Mouse (Mus musculus): ENCODE measurements at regions not wholly inside any gene's neighbourhood (a gene's known extent, or its start where the extent isn't known, plus 50 kb on each side); places are given as distances from the start of the nearest gene placed in this dataset.

DNA sequence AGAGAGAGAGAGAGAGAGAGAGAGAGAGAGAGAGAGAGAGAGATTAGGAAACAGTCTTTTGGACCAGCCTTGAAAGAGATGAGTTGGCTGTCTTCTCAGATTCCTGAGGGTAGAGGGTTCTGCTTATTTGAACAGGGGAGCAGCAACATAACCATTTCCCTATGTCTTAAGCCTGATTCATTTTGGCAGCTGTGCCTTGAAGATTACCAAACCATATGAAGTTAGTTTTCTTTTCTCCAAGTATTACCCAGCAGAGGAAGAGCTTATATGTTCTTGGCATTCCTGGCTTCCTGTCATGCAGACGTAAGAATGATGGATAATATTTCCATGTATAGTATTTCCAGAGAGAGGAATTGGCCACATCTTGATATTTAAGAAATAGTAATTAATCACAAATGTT, 124.8 kb upstream of the Igsf10 start:
- no peak overlapping the region for H3K27ac ChIP-seq (replicated peaks; ENCODE audit: low read depth, low read length)
- no peak overlapping the region for H3K9ac ChIP-seq (replicated peaks; ENCODE audit: low read length)
- H3K4me3 ChIP-seq (replicated peaks; ENCODE audit: low read depth, low read length) = no peak overlapping the region
- WGBS = 84% methylated on average over 1 of the region's 1 CpGs
- ATAC-seq (ENCODE audit: low FRiP score, low TSS enrichment) (no peak), DNase-seq (no peak)
- H3K9me3 ChIP-seq (ENCODE audit: control insufficient read depth, low read length) = no peaks in the 10 kb centered on the region
- H3K4me2 ChIP-seq (ENCODE audit: low read length) = no peak overlapping the region
- no peaks in the 10 kb centered on the region for H3K27me3 ChIP-seq (ENCODE audit: control insufficient read depth, insufficient read depth, low read length)
- no peaks in the 10 kb centered on the region for H3K4me1 ChIP-seq (ENCODE audit: control insufficient read depth, insufficient read depth, low read length)
- no peaks in the 10 kb centered on the region for H3K36me3 ChIP-seq (ENCODE audit: control insufficient read depth, insufficient read depth, low read length)

DNA sequence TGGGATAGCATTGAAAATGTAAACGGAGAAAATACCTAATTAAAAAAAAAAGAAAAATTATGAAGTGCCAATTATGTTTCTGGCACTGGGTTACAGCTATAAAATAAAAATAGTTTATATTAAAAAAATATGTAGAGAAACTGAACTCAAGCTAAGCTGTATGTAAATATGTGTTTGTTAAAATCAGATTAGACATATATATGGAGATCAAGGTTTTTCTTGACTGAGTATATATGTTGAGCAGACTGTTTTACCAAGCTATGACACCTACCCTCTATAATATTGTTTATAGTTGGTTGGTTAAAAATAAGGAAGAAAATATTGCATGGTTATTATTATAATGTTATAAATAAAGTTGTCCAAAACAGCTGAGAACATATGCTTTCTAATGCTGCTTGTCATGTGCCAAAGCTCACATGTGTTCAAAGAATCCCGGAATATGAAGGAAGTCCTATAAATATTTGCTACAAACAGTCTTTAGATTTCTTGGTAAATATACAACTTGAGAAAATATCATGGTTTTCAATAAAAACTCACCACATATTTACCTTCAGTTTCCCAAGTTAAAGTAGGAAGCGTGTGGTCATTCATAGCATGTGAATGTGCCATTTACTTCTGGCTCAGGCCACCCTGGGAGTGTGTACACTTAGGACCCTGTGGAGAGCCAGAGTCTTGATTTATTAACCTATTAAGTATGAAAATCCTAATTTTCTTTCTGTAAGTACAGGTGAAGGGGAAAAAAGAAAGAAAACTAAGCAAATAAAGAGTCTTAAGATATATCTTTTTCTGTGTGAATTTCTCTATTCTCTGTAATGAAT, 118.4 kb upstream of the Igsf10 start:
- no peak overlapping the region for H3K4me2 ChIP-seq (ENCODE audit: low read length)
- no peak overlapping the region for H3K4me3 ChIP-seq (replicated peaks; ENCODE audit: low read depth, low read length)
- DNase-seq = no peak
- no peaks in the 10 kb centered on the region for H3K27me3 ChIP-seq (ENCODE audit: control insufficient read depth, insufficient read depth, low read length)
- no peak overlapping the region for H3K27ac ChIP-seq (replicated peaks; ENCODE audit: low read depth, low read length)
- H3K4me1 ChIP-seq (ENCODE audit: control insufficient read depth, insufficient read depth, low read length) = no peaks in the 10 kb centered on the region
- no peaks in the 10 kb centered on the region for H3K36me3 ChIP-seq (ENCODE audit: control insufficient read depth, insufficient read depth, low read length)
- no peak for ATAC-seq (ENCODE audit: low FRiP score, low TSS enrichment)
- WGBS = 92% methylated on average over 3 of the region's 3 CpGs
- H3K9me3 ChIP-seq (ENCODE audit: control insufficient read depth, low read length) = no peaks in the 10 kb centered on the region
- H3K9ac ChIP-seq (replicated peaks; ENCODE audit: low read length) = no peak overlapping the region

DNA sequence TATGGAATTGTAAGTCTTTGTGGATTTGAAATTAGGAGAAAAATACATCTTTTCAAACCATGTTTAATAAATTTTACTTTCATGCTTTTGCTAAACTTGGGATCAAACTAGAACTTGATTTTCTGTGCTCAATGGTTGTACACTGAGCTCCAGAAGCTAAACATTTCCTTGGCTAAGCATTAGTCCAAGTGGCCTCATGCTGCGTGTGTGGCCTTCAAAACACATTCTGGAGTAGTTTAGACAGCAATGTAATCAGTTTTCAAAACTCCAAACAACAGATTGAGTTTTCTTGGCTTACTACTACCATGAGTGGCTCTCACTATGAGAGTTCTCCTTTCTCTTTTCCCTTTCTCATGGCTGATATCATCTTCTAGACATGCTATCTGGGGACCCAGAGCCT, 112.7 kb upstream of the Igsf10 start:
- 90% methylated on average over 1 of the region's 1 CpGs for WGBS
- Histone ChIP-seq H3K27me3 (ENCODE audit: control insufficient read depth, insufficient read depth, low read length) (no peaks in the 10 kb centered on the region), H3K4me1 (ENCODE audit: control insufficient read depth, insufficient read depth, low read length) (no peaks in the 10 kb centered on the region), H3K9me3 (ENCODE audit: control insufficient read depth, low read length) (no peaks in the 10 kb centered on the region), H3K9ac (replicated peaks; ENCODE audit: low read length) (no peak overlapping the region), H3K4me3 (replicated peaks; ENCODE audit: low read depth, low read length) (no peak overlapping the region), H3K4me2 (ENCODE audit: low read length) (no peak overlapping the region), H3K36me3 (ENCODE audit: control insufficient read depth, insufficient read depth, low read length) (no peaks in the 10 kb centered on the region), H3K27ac (replicated peaks; ENCODE audit: low read depth, low read length) (no peak overlapping the region)
- ATAC-seq (ENCODE audit: low FRiP score, low TSS enrichment) = no peak
- no peak for DNase-seq

DNA sequence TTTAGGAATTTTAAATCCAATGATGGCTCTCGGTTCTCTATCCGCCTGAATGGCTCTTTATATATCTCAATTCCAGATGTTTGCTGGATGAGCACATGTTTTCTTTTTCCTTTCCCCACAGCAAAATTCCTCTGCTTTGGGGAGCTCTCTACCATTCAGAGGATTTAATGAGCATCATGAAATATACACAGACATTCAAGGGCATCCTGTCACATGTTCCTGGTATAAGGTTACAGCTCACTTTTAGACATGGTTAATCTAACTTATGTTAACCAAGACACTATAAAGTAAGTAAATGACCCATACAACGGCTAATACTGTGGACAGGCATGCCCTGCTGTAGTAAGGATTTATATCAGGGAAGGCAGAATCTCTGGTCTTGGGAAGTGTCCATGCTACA, 106.9 kb upstream of the Igsf10 start:
- Histone ChIP-seq H3K4me2 (ENCODE audit: low read length) (no peak overlapping the region), H3K9me3 (ENCODE audit: control insufficient read depth, low read length) (no peaks in the 10 kb centered on the region), H3K27me3 (ENCODE audit: control insufficient read depth, insufficient read depth, low read length) (no peaks in the 10 kb centered on the region), H3K36me3 (ENCODE audit: control insufficient read depth, insufficient read depth, low read length) (no peaks in the 10 kb centered on the region), H3K4me3 (replicated peaks; ENCODE audit: low read depth, low read length) (no peak overlapping the region), H3K27ac (replicated peaks; ENCODE audit: low read depth, low read length) (no peak overlapping the region), H3K4me1 (ENCODE audit: control insufficient read depth, insufficient read depth, low read length) (no peaks in the 10 kb centered on the region), H3K9ac (replicated peaks; ENCODE audit: low read length) (no peak overlapping the region)
- ATAC-seq (ENCODE audit: low FRiP score, low TSS enrichment) = no peak
- 74% methylated on average over 3 of the region's 3 CpGs for WGBS
- DNase-seq = no peak

DNA sequence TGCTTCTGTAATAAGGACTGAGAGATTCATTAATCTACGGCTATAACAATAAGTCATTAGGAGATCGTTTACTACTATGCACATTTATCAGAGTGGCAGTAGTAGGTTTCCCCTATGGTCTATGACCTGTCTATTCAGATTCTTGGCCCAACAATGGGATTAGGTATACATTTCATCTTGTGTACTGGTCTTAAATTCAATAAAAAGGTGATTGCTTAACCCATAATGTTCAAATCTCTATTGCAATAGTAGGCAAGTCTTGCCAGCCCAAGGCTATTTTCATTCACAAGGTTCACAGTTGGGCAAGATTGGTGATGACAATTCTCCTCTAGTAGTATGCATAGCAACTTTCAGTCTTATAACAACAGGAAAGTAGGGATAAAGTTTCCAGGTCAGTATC, 79.4 kb upstream of the Igsf10 start:
- no peak overlapping the region for H3K4me3 ChIP-seq (replicated peaks; ENCODE audit: low read depth, low read length)
- H3K4me2 ChIP-seq (ENCODE audit: low read length) = no peak overlapping the region
- H3K9ac ChIP-seq (replicated peaks; ENCODE audit: low read length) = no peak overlapping the region
- H3K4me1 ChIP-seq (ENCODE audit: control insufficient read depth, insufficient read depth, low read length) = no peaks in the 10 kb centered on the region
- 90% methylated on average over 2 of the region's 2 CpGs for WGBS
- no peaks in the 10 kb centered on the region for H3K36me3 ChIP-seq (ENCODE audit: control insufficient read depth, insufficient read depth, low read length)
- H3K27ac ChIP-seq (replicated peaks; ENCODE audit: low read depth, low read length) = no peak overlapping the region
- DNase-seq = no peak
- H3K9me3 ChIP-seq (ENCODE audit: control insufficient read depth, low read length) = no peaks in the 10 kb centered on the region
- ATAC-seq (ENCODE audit: low FRiP score, low TSS enrichment) = no peak
- no peaks in the 10 kb centered on the region for H3K27me3 ChIP-seq (ENCODE audit: control insufficient read depth, insufficient read depth, low read length)

DNA sequence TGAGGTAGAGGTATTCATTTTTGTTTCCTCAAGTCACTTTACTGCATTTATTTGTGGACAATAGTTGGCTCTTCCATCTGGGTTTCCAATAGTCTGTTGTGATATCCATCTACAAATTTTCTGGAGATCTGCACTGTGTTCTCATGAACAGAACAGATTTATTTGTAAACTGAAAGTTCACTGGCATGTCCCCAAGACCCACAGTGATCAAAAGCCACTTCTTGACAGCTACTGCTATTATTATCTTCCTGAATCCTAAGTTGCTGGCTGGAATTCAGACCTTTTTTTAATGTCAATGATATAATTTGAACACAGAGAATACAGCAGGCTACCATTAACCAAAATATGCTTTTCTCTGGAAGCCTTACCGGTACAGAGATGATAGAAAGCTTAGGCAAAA, 64.9 kb upstream of the Igsf10 start:
- Histone ChIP-seq H3K27ac (replicated peaks; ENCODE audit: low read depth, low read length) (no peak overlapping the region), H3K4me1 (ENCODE audit: control insufficient read depth, insufficient read depth, low read length) (no peaks in the 10 kb centered on the region), H3K9ac (replicated peaks; ENCODE audit: low read length) (no peak overlapping the region), H3K4me3 (replicated peaks; ENCODE audit: low read depth, low read length) (no peak overlapping the region), H3K4me2 (ENCODE audit: low read length) (no peak overlapping the region), H3K27me3 (ENCODE audit: control insufficient read depth, insufficient read depth, low read length) (no peaks in the 10 kb centered on the region), H3K36me3 (ENCODE audit: control insufficient read depth, insufficient read depth, low read length) (no peaks in the 10 kb centered on the region), H3K9me3 (ENCODE audit: control insufficient read depth, low read length) (no peaks in the 10 kb centered on the region)
- DNase-seq = no peak
- 90% methylated on average over 1 of the region's 1 CpGs for WGBS
- ATAC-seq (ENCODE audit: low FRiP score, low TSS enrichment) = no peak

DNA sequence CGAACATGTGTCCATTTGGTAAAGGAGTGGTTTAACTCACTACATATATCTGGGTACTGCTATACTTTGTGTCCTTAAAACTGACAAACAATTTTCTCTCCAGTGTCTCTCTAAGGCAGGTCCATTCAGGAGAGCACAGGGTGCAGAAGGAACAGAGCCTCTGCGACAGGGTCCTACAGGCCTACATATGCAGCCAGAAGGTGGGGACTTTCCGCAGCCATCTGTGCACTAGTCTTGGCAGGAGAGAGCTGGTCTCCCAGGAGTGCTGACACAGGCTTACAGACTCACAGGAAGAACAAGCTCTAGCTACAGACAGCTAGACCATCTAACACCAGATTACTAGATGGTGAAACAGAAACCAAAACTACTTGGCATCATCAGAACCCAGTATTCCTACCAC, 61.8 kb upstream of the Igsf10 start:
- no peak overlapping the region for H3K4me3 ChIP-seq (replicated peaks; ENCODE audit: low read depth, low read length)
- no peaks in the 10 kb centered on the region for H3K36me3 ChIP-seq (ENCODE audit: control insufficient read depth, insufficient read depth, low read length)
- ATAC-seq (ENCODE audit: low FRiP score, low TSS enrichment) (no peak), DNase-seq (no peak)
- H3K4me2 ChIP-seq (ENCODE audit: low read length) = no peak overlapping the region
- 95% methylated on average over 3 of the region's 3 CpGs for WGBS
- no peaks in the 10 kb centered on the region for H3K27me3 ChIP-seq (ENCODE audit: control insufficient read depth, insufficient read depth, low read length)
- H3K9ac ChIP-seq (replicated peaks; ENCODE audit: low read length) = no peak overlapping the region
- no peaks in the 10 kb centered on the region for H3K9me3 ChIP-seq (ENCODE audit: control insufficient read depth, low read length)
- H3K27ac ChIP-seq (replicated peaks; ENCODE audit: low read depth, low read length) = no peak overlapping the region
- no peaks in the 10 kb centered on the region for H3K4me1 ChIP-seq (ENCODE audit: control insufficient read depth, insufficient read depth, low read length)

DNA sequence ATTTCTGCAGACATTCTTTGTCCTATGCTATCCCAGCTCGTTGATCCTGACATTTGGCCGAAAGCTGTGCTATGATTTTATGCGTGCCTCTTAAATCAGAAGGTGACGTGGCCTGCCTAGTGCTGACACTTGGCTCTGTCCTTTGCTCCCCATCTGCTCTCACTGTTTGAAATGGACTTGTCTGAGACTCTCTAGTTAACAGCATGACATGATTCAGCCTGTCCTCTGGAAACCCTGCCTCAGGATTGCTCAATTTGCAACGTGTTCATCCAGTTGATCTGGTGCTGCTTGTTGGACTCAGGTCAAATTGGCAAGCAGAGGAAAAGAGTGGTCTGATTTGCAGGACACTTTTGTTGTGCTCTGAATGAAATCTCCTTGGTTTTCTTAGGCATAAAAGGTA, 57.7 kb upstream of the Igsf10 start:
- Histone ChIP-seq H3K4me1 (ENCODE audit: control insufficient read depth, insufficient read depth, low read length) (no peaks in the 10 kb centered on the region), H3K27me3 (ENCODE audit: control insufficient read depth, insufficient read depth, low read length) (no peaks in the 10 kb centered on the region), H3K4me2 (ENCODE audit: low read length) (no peak overlapping the region), H3K9ac (replicated peaks; ENCODE audit: low read length) (no peak overlapping the region), H3K9me3 (ENCODE audit: control insufficient read depth, low read length) (no peaks in the 10 kb centered on the region), H3K36me3 (ENCODE audit: control insufficient read depth, insufficient read depth, low read length) (no peaks in the 10 kb centered on the region), H3K4me3 (replicated peaks; ENCODE audit: low read depth, low read length) (no peak overlapping the region), H3K27ac (replicated peaks; ENCODE audit: low read depth, low read length) (no peak overlapping the region)
- ATAC-seq (ENCODE audit: low FRiP score, low TSS enrichment) (no peak; the same call in 1 of the 2 replicates), DNase-seq (no peak)
- WGBS = 86% methylated on average over 5 of the region's 5 CpGs

DNA sequence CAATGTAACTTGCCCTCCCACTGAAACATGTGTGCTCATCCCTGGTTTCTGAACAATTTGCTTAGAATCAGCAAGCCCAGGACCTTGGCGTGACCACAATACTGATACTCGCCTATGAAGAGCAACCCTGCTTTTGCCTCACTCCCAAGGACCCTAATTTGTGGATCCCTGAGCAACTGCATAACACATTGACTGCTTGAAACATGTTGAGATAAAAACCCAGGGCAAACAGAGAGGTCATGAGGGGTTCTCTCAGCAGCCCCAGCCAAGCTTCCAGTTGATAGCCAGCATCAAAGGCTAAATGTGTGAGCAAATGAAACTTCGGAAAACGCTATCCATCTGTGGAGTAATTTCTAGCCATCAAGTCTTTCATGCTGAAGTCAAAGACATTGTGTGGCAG, 57.2 kb upstream of the Igsf10 start:
- ATAC-seq (ENCODE audit: low FRiP score, low TSS enrichment) (no peak), DNase-seq (no peak)
- H3K36me3 ChIP-seq (ENCODE audit: control insufficient read depth, insufficient read depth, low read length) = no peaks in the 10 kb centered on the region
- no peaks in the 10 kb centered on the region for H3K4me1 ChIP-seq (ENCODE audit: control insufficient read depth, insufficient read depth, low read length)
- H3K9me3 ChIP-seq (ENCODE audit: control insufficient read depth, low read length) = no peaks in the 10 kb centered on the region
- H3K27me3 ChIP-seq (ENCODE audit: control insufficient read depth, insufficient read depth, low read length) = no peaks in the 10 kb centered on the region
- H3K4me3 ChIP-seq (replicated peaks; ENCODE audit: low read depth, low read length) = no peak overlapping the region
- H3K27ac ChIP-seq (replicated peaks; ENCODE audit: low read depth, low read length) = no peak overlapping the region
- 86% methylated on average over 4 of the region's 4 CpGs for whole genome bisulfite sequencing
- H3K4me2 ChIP-seq (ENCODE audit: low read length) = no peak overlapping the region
- no peak overlapping the region for H3K9ac ChIP-seq (replicated peaks; ENCODE audit: low read length)

Data from midbrain, embryonic 14.5 days (tissue).